ENCODE assay signal across 8 mouse cellular contexts in genomic region chr15:80254847-80255645, GRCm38 (mm10). TPM values are rescaled to one million over a fixed set of nuclear protein-coding genes. Genes with fewer than 3 reads are reported as not detected.
A peak's percentile ranks its signal among the peaks of the same experiment; 100 is the strongest.
DNase-seq lines count a peak whose midpoint lies in the region; ATAC-seq and TF ChIP-seq lines count a peak whose summit lies in the region.

Gene Atf4 (plus strand): TSS chr15:80255184.

- peak; percentile 97 for TF ChIP-seq POLR2A in brain, embryonic 14.5 days (IDR thresholded peaks at IDR 0.05; ENCODE audit: borderline replicate concordance, extremely low read depth, insufficient read depth, insufficient read length, poor library complexity, severe bottlenecking)
- peak; percentile 99 for TF ChIP-seq POLR2A in liver, adult 2 months (IDR thresholded peaks at IDR 0.05; ENCODE audit: extremely low read depth, insufficient read depth, low read length)
- peak; percentile 94 for TF ChIP-seq POLR2A in myocyte (IDR thresholded peaks at IDR 0.05; ENCODE audit: insufficient read length, low read depth)

- peak within 1 kb of the TSS; percentile 84 for H3K4me2 ChIP-seq in heart, embryonic 11.5 days
- H3K4me2 ChIP-seq in kidney, embryonic 16.5 days (replicated peaks; ENCODE audit: low read depth, low read length), result peak within 1 kb of the TSS; percentile 73
- H3K4me2 ChIP-seq in myocyte (ENCODE audit: low read depth), result peak within 1 kb of the TSS; percentile 92

- TF ChIP-seq CTCF in C2C12 (IDR thresholded peaks at IDR 0.05; ENCODE audit: control insufficient read depth, insufficient read depth, insufficient read length), result no peak
- no peak for TF ChIP-seq CTCF in brain, embryonic 14.5 days (IDR thresholded peaks at IDR 0.05; ENCODE audit: borderline replicate concordance, extremely low read depth, insufficient read depth, insufficient read length)
- TF ChIP-seq CTCF in liver, adult 2 months (IDR thresholded peaks at IDR 0.05; ENCODE audit: low read depth, low read length), result 0 out of 2 replicates have a peak, but pooled peaks have one; percentile 4

- ATAC-seq in heart, embryonic 11.5 days (replicated peaks; ENCODE audit: insufficient number of reproducible peaks, low FRiP score, low TSS enrichment), result peak; percentile 91
- ATAC-seq in kidney, embryonic 16.5 days (ENCODE audit: low FRiP score, low TSS enrichment), result peak; percentile 95

- under 1% methylated on average over 62 of the region's 62 CpGs for WGBS in heart, embryonic 11.5 days (ENCODE audit: insufficient replicate concordance)
- WGBS in kidney, embryonic 16.5 days, result under 1% methylated on average over 62 of the region's 62 CpGs
- under 1% methylated on average over 62 of the region's 62 CpGs for WGBS in liver, adult 2 months

- H3K79me2 ChIP-seq in C2C12 (ENCODE audit: control insufficient read depth, insufficient read depth) (peaks cover 34% of the 10 kb centered on the region), myocyte (ENCODE audit: control insufficient read depth, insufficient read depth) (peaks cover 17% of the 10 kb centered on the region)
- peaks cover 12% of the 10 kb centered on the region; the same call in 1 of the 2 replicates for H3K79me2 ChIP-seq in liver, adult 2 months (ENCODE audit: control insufficient read depth, insufficient read depth, low read length)

- H3ac ChIP-seq in C2C12 (ENCODE audit: control insufficient read depth, insufficient read length, low read depth), result peak within 1 kb of the TSS; percentile 93
- peak within 1 kb of the TSS; percentile 86 for H3ac ChIP-seq in myocyte (ENCODE audit: control insufficient read depth, insufficient read length)

- H3K27ac ChIP-seq in heart, embryonic 11.5 days (ENCODE audit: low read depth, low read length), result peak within 1 kb of the TSS; percentile 99
- H3K27ac ChIP-seq in kidney, embryonic 16.5 days (ENCODE audit: low read length), result peak within 1 kb of the TSS; percentile 99
- H3K27ac ChIP-seq in liver, adult 2 months (replicated peaks; ENCODE audit: insufficient read depth, low read depth, low read length), result peak within 1 kb of the TSS; percentile 98

- peaks cover 86% of the 10 kb centered on the region for H3K4me1 ChIP-seq in erythroblast, embryonic 14.5 days (ENCODE audit: control insufficient read depth)
- H3K4me1 ChIP-seq in heart, embryonic 11.5 days (ENCODE audit: control insufficient read depth, insufficient read depth, low read length), result peaks cover 39% of the 10 kb centered on the region
- peaks cover 31% of the 10 kb centered on the region for H3K4me1 ChIP-seq in kidney, embryonic 16.5 days (ENCODE audit: insufficient read depth, low read length)
- H3K4me1 ChIP-seq in liver, adult 2 months (ENCODE audit: control insufficient read depth, insufficient read depth, low read length), result peaks cover 25% of the 10 kb centered on the region

- no peaks in the 10 kb centered on the region for H3K27me3 ChIP-seq in C2C12 (ENCODE audit: control insufficient read depth, insufficient read depth, insufficient read length)
- no peaks in the 10 kb centered on the region for H3K27me3 ChIP-seq in erythroblast, embryonic 14.5 days (ENCODE audit: control insufficient read depth)
- no peaks in the 10 kb centered on the region for H3K27me3 ChIP-seq in heart, embryonic 11.5 days (ENCODE audit: control insufficient read depth, insufficient read depth, low read length)
- H3K27me3 ChIP-seq in kidney, embryonic 16.5 days (ENCODE audit: insufficient read depth, low read length), result no peaks in the 10 kb centered on the region
- no peaks in the 10 kb centered on the region for H3K27me3 ChIP-seq in liver, adult 2 months (ENCODE audit: control insufficient read depth, insufficient read depth, low read length)
- no peaks in the 10 kb centered on the region for H3K27me3 ChIP-seq in myocyte (ENCODE audit: control insufficient read depth, insufficient read depth, insufficient read length)
- no peaks in the 10 kb centered on the region for H3K27me3 ChIP-seq in splenic B cell, adult 2 months (ENCODE audit: control insufficient read depth, insufficient read depth, low read length, poor library complexity, severe bottlenecking)

- H3K9me3 ChIP-seq in erythroblast, embryonic 14.5 days (ENCODE audit: control insufficient read depth, low read length), result no peaks in the 10 kb centered on the region
- H3K9me3 ChIP-seq in heart, embryonic 11.5 days (replicated peaks; ENCODE audit: control insufficient read depth, low read length), result no peaks in the 10 kb centered on the region
- H3K9me3 ChIP-seq in kidney, embryonic 16.5 days (ENCODE audit: low read length), result no peaks in the 10 kb centered on the region

- H3K79me3 ChIP-seq in C2C12 (ENCODE audit: low read depth), result peaks cover 19% of the 10 kb centered on the region

- H3K4me3 ChIP-seq in C2C12 (ENCODE audit: insufficient read depth, poor library complexity, severe bottlenecking), result peak within 1 kb of the TSS; percentile 100
- peak within 1 kb of the TSS; percentile 99 for H3K4me3 ChIP-seq in erythroblast, embryonic 14.5 days (replicated peaks)
- peak within 1 kb of the TSS; percentile 98 for H3K4me3 ChIP-seq in heart, embryonic 11.5 days (ENCODE audit: low read depth, low read length)
- peak within 1 kb of the TSS; percentile 100 for H3K4me3 ChIP-seq in kidney, embryonic 16.5 days (ENCODE audit: low read length)
- peak within 1 kb of the TSS; percentile 85 for H3K4me3 ChIP-seq in liver, adult 2 months (ENCODE audit: insufficient read depth, low read depth, low read length)
- peak within 1 kb of the TSS; percentile 95 for H3K4me3 ChIP-seq in myocyte

- DNase-seq in brain, embryonic 14.5 days (ENCODE audit: low read depth), result peak; percentile 100
- DNase-seq in liver, adult 2 months (ENCODE audit: extremely low read depth, low read depth, low spot score), result peak; percentile 98
- peak; percentile 100 for DNase-seq in splenic B cell, adult 2 months (ENCODE audit: low read depth, low spot score)

- H3K9ac ChIP-seq in heart, embryonic 11.5 days (ENCODE audit: low read depth, low read length), result peak within 1 kb of the TSS; percentile 100
- H3K9ac ChIP-seq in kidney, embryonic 16.5 days (replicated peaks; ENCODE audit: low read length), result peak within 1 kb of the TSS; percentile 100
- peak within 1 kb of the TSS; percentile 98 for H3K9ac ChIP-seq in liver, adult 2 months (ENCODE audit: low read depth, low read length)

- peaks cover 67% of the 10 kb centered on the region for H3K36me3 ChIP-seq in C2C12 (ENCODE audit: control insufficient read depth, insufficient read depth)
- peaks cover 84% of the 10 kb centered on the region for H3K36me3 ChIP-seq in erythroblast, embryonic 14.5 days (ENCODE audit: control insufficient read depth)
- peaks cover 14% of the 10 kb centered on the region for H3K36me3 ChIP-seq in heart, embryonic 11.5 days (ENCODE audit: control insufficient read depth, insufficient read depth, low read length)
- peaks cover 41% of the 10 kb centered on the region for H3K36me3 ChIP-seq in kidney, embryonic 16.5 days (ENCODE audit: insufficient read depth, low read length)
- peaks cover 21% of the 10 kb centered on the region for H3K36me3 ChIP-seq in liver, adult 2 months (ENCODE audit: control insufficient read depth, insufficient read depth, low read length)
- peaks cover 50% of the 10 kb centered on the region for H3K36me3 ChIP-seq in myocyte (ENCODE audit: control insufficient read depth, insufficient read depth)
- peaks cover 23% of the 10 kb centered on the region for H3K36me3 ChIP-seq in splenic B cell, adult 2 months (ENCODE audit: control insufficient read depth, insufficient read depth, low read length, poor library complexity, severe bottlenecking)

TF ChIP-seq in C2C12, 6 proteins besides CTCF, POLR2A, EP300 and RAD21:
- TF ChIP-seq FOSL1 (IDR thresholded peaks at IDR 0.05; ENCODE audit: insufficient read depth, low read length, poor library complexity, severe bottlenecking) (no peak), USF1 (IDR thresholded peaks at IDR 0.05; ENCODE audit: low read depth) (peak; percentile 96), CEBPB (IDR thresholded peaks at IDR 0.05; ENCODE audit: low read depth) (no peak), MYOD1 (IDR thresholded peaks at IDR 0.05; ENCODE audit: control insufficient read depth, insufficient read length, low read depth) (peak; percentile 95), MYOG (IDR thresholded peaks at IDR 0.05; ENCODE audit: control insufficient read depth, extremely low read depth, insufficient read length) (no peak), MAX (IDR thresholded peaks at IDR 0.05) (peak; percentile 79)
TF ChIP-seq in C2C12: peak in this region for 3.

TF ChIP-seq in myocyte, 11 proteins besides CTCF, POLR2A, EP300 and RAD21:
- TF ChIP-seq REST (IDR thresholded peaks at IDR 0.05; ENCODE audit: insufficient read depth, insufficient read length) (peak; percentile 47), TCF3 (IDR thresholded peaks at IDR 0.05; ENCODE audit: insufficient read length, low read depth) (peak; percentile 69), MAX (IDR thresholded peaks at IDR 0.05; ENCODE audit: low read depth) (peak; percentile 83), POLR2AphosphoS2 (IDR thresholded peaks at IDR 0.05; ENCODE audit: insufficient read length, low read depth) (peak; percentile 99), MYOG (IDR thresholded peaks at IDR 0.05; ENCODE audit: control insufficient read depth in 1 of 3, insufficient read depth in 1 of 3, insufficient read length in 2 of 3, low read depth in 2 of 3) (peak in 1 of 3 experiments; percentile 68), CEBPB (IDR thresholded peaks at IDR 0.05; ENCODE audit: insufficient read depth, poor library complexity, severe bottlenecking) (no peak), SRF (IDR thresholded peaks at IDR 0.05; ENCODE audit: control insufficient read depth, insufficient read length, low read depth) (peak; percentile 57), TCF12 (IDR thresholded peaks at IDR 0.05; ENCODE audit: insufficient read depth, poor library complexity, severe bottlenecking) (no peak), USF1 (IDR thresholded peaks at IDR 0.05; ENCODE audit: low read depth) (peak; percentile 97), E2F4 (IDR thresholded peaks at IDR 0.05; ENCODE audit: insufficient read depth) (peak; percentile 46), MYOD1 (IDR thresholded peaks at IDR 0.05; ENCODE audit: control insufficient read depth in 1 of 3, insufficient read length in 2 of 3, low read depth in 2 of 3) (peak; percentile 90 to 98 (median 94))

RNA-seq across cellular contexts. Expression of gene Atf4, which starts in this region (rescaled TPM):
- 507 TPM for polyA plus RNA-seq in C2C12 (2012; fragmentation: generic; extraction: Trizol)
- 236 and 364 TPM in 2 replicates for polyA plus RNA-seq in brain, embryonic 14.5 days (2012; rRNA removed)
- polyA plus RNA-seq in erythroblast, embryonic 14.5 days (2012), result 65.1 and 68.9 TPM in 2 replicates
- polyA plus RNA-seq in heart, embryonic 11.5 days (2014; fragmentation: Nextera tagmentation; extraction: Ambion mirVana), result 90.2 and 94.4 TPM in 2 replicates
- 127 and 132 TPM in 2 replicates for polyA plus RNA-seq in kidney, embryonic 16.5 days (2015; fragmentation: Nextera tagmentation; extraction: Ambion mirVana)
- 50.0 and 55.1 TPM in 2 replicates for total RNA-seq in liver, adult 2 months (2014; rRNA removed)
- polyA plus RNA-seq in liver, adult 2 months (2012; rRNA removed), result 88.8 and 130 TPM in 2 replicates
- polyA plus RNA-seq in myocyte (2012; fragmentation: generic; extraction: Trizol), result 1,038 TPM

Comparison
In these comparisons a context has a peak if more than half of its experiments do, and no peak if none do; other contexts are left out.
1. Peak in every context shown above with its lines: DNase-seq, ATAC-seq, H3K4me3 ChIP-seq and H3K27ac ChIP-seq.